Mouse (Mus musculus): Measurements from ENCODE around the gene Atp11b. TPM values are rescaled to one million over a fixed set of nuclear protein-coding genes. Genes with fewer than 3 reads are reported as not detected.
A peak's percentile ranks its signal among the peaks of the same experiment; 100 is the strongest.

Atp11b gene
- 8.7 and 25.9 TPM in 2 replicates for polyA plus RNA-seq (2012; rRNA removed)

- no peaks in the 10 kb centered on the region for H3K27me3 ChIP-seq (ENCODE audit: control insufficient read depth, insufficient read depth, low read length)
- H3K4me1 ChIP-seq (ENCODE audit: control insufficient read depth, insufficient read depth, insufficient read length, low read length), result peaks cover 3% of the 10 kb centered on the region; the same call in 1 of the 2 replicates
- peak within 1 kb of the TSS; percentile 89 for H3K27ac ChIP-seq (ENCODE audit: insufficient read depth, low read depth, low read length)
- TF ChIP-seq CTCF (IDR thresholded peaks at IDR 0.05; ENCODE audit: extremely low read depth, insufficient read length, insufficient replicate concordance, low read depth, low read length), result 0 out of 2 replicates have a peak, but pooled peaks have one; percentile 10
- TF ChIP-seq POLR2A (IDR thresholded peaks at IDR 0.05; ENCODE audit: low read depth, low read length), result peak; percentile 97
- WGBS, result under 1% methylated on average over 114 of the region's 114 CpGs
- peak within 1 kb of the TSS; percentile 98 for H3K4me3 ChIP-seq (ENCODE audit: low read depth, low read length)
- 0 out of 2 replicates have a peak, but pooled peaks cover 3% of the 10 kb centered on the region for H3K36me3 ChIP-seq (ENCODE audit: control insufficient read depth, insufficient read depth, low read length)
Observed at GRCm38 (mm10) chr3:35753825-35754767, at the start of gene Atp11b. Gene Atp11b, plus strand, starts transcription at chr3:35754106.

GRCm38 (mm10) chr3:35704328-35704613 lies 49.6 kb upstream of the Atp11b start:
- Histone ChIP-seq H3K4me3 (ENCODE audit: low read depth, low read length) (no peak overlapping the region), H3K27me3 (ENCODE audit: control insufficient read depth, insufficient read depth, low read length) (no peaks in the 10 kb centered on the region), H3K27ac (ENCODE audit: insufficient read depth, low read depth, low read length) (peak overlapping the region; percentile 49; the same call in 1 of the 2 replicates), H3K36me3 (ENCODE audit: control insufficient read depth, insufficient read depth, low read length) (no peaks in the 10 kb centered on the region), H3K4me1 (ENCODE audit: control insufficient read depth, insufficient read depth, insufficient read length, low read length) (peaks cover 18% of the 10 kb centered on the region; the same call in 1 of the 2 replicates)
- 64% methylated on average over 4 of the region's 4 CpGs for WGBS
- TF ChIP-seq CTCF (IDR thresholded peaks at IDR 0.05; ENCODE audit: extremely low read depth, insufficient read length, insufficient replicate concordance, low read depth, low read length) (no peak), POLR2A (IDR thresholded peaks at IDR 0.05; ENCODE audit: low read depth, low read length) (no peak)

- H3K4me3 ChIP-seq (ENCODE audit: low read depth, low read length), result no peak overlapping the region
Observed at GRCm38 (mm10) chr3:35719531-35720205, 34.2 kb upstream of the Atp11b start.

GRCm38 (mm10) chr3:35720801-35721200 lies 33.1 kb upstream of the Atp11b start:
- H3K4me1 ChIP-seq (ENCODE audit: control insufficient read depth, insufficient read depth, insufficient read length, low read length), result peaks cover 17% of the 10 kb centered on the region; the same call in 1 of the 2 replicates
- no peaks in the 10 kb centered on the region for H3K36me3 ChIP-seq (ENCODE audit: control insufficient read depth, insufficient read depth, low read length)
- H3K27me3 ChIP-seq (ENCODE audit: control insufficient read depth, insufficient read depth, low read length), result no peaks in the 10 kb centered on the region
- no peak overlapping the region for H3K4me3 ChIP-seq (ENCODE audit: low read depth, low read length)
- TF ChIP-seq POLR2A (IDR thresholded peaks at IDR 0.05; ENCODE audit: low read depth, low read length) (no peak), CTCF (IDR thresholded peaks at IDR 0.05; ENCODE audit: extremely low read depth, insufficient read length, insufficient replicate concordance, low read depth, low read length) (no peak)
- H3K27ac ChIP-seq (ENCODE audit: insufficient read depth, low read depth, low read length), result peak overlapping the region; percentile 90
- 28% methylated on average over 3 of the region's 3 CpGs for WGBS

More at GRCm38 (mm10) chr3:35719531-35720205, 34.2 kb upstream of the Atp11b start:
- H3K27ac ChIP-seq (ENCODE audit: insufficient read depth, low read depth, low read length), result peak overlapping the region; percentile 90; the same call in 1 of the 2 replicates
- 47% methylated on average over 8 of the region's 8 CpGs for WGBS
- no peaks in the 10 kb centered on the region for H3K36me3 ChIP-seq (ENCODE audit: control insufficient read depth, insufficient read depth, low read length)
- no peaks in the 10 kb centered on the region for H3K27me3 ChIP-seq (ENCODE audit: control insufficient read depth, insufficient read depth, low read length)
- peaks cover 17% of the 10 kb centered on the region; the same call in 1 of the 2 replicates for H3K4me1 ChIP-seq (ENCODE audit: control insufficient read depth, insufficient read depth, insufficient read length, low read length)
- TF ChIP-seq CTCF (IDR thresholded peaks at IDR 0.05; ENCODE audit: extremely low read depth, insufficient read length, insufficient replicate concordance, low read depth, low read length) (no peak), POLR2A (IDR thresholded peaks at IDR 0.05; ENCODE audit: low read depth, low read length) (no peak)

GRCm38 (mm10) chr3:35721818-35722446 lies 32.0 kb upstream of the Atp11b start:
- Histone ChIP-seq H3K27me3 (ENCODE audit: control insufficient read depth, insufficient read depth, low read length) (no peaks in the 10 kb centered on the region), H3K27ac (ENCODE audit: insufficient read depth, low read depth, low read length) (peak overlapping the region; percentile 90), H3K36me3 (ENCODE audit: control insufficient read depth, insufficient read depth, low read length) (no peaks in the 10 kb centered on the region), H3K4me3 (ENCODE audit: low read depth, low read length) (no peak overlapping the region), H3K4me1 (ENCODE audit: control insufficient read depth, insufficient read depth, insufficient read length, low read length) (peaks cover 21% of the 10 kb centered on the region; the same call in 1 of the 2 replicates)
- no peak for TF ChIP-seq POLR2A (IDR thresholded peaks at IDR 0.05; ENCODE audit: low read depth, low read length)
- TF ChIP-seq CTCF (IDR thresholded peaks at IDR 0.05; ENCODE audit: extremely low read depth, insufficient read length, insufficient replicate concordance, low read depth, low read length), result no peak
- WGBS, result 36% methylated on average over 4 of the region's 4 CpGs

- TF ChIP-seq CTCF (IDR thresholded peaks at IDR 0.05; ENCODE audit: extremely low read depth, insufficient read length, insufficient replicate concordance, low read depth, low read length) (no peak), POLR2A (IDR thresholded peaks at IDR 0.05; ENCODE audit: low read depth, low read length) (no peak)
- Histone ChIP-seq H3K4me3 (ENCODE audit: low read depth, low read length) (no peak overlapping the region), H3K27me3 (ENCODE audit: control insufficient read depth, insufficient read depth, low read length) (no peaks in the 10 kb centered on the region), H3K36me3 (ENCODE audit: control insufficient read depth, insufficient read depth, low read length) (no peaks in the 10 kb centered on the region), H3K27ac (ENCODE audit: insufficient read depth, low read depth, low read length) (no peak overlapping the region), H3K4me1 (ENCODE audit: control insufficient read depth, insufficient read depth, insufficient read length, low read length) (peaks cover 21% of the 10 kb centered on the region; the same call in 1 of the 2 replicates)
- WGBS, result 90% methylated on average over 7 of the region's 7 CpGs
Observed at GRCm38 (mm10) chr3:35722811-35723210, 31.1 kb upstream of the Atp11b start.

Data from small intestine, adult 2 months (tissue).